ENCODE assay signal across 15 mouse cellular contexts in genomic region chr9:102922866-102923434, GRCm38 (mm10).
"Had no signal": no experiment of that assay in that cellular context is flagged by ENCODE, and none has a peak within 500 bp of the region (broad histone marks: within the 10 kb centered on the region; RNA-seq: fewer than 3 reads in every experiment).

No protein-coding gene starts in this region.

- H3K4me3 ChIP-seq: limb, embryonic 12.5 days; limb, embryonic 15.5 days; midbrain, embryonic 12.5 days; midbrain, embryonic 15.5 days; neural tube, embryonic 12.5 days; neural tube, embryonic 15.5 days had no signal

- H3K36me3 ChIP-seq: limb, embryonic 12.5 days; limb, embryonic 15.5 days; midbrain, embryonic 12.5 days; midbrain, embryonic 15.5 days; neural tube, embryonic 12.5 days; neural tube, embryonic 15.5 days had no signal

- H3K9ac ChIP-seq: limb, embryonic 12.5 days; limb, embryonic 15.5 days; liver, embryonic 14.5 days; liver, postnatal 0 days; lung, embryonic 14.5 days; midbrain, embryonic 12.5 days; midbrain, embryonic 15.5 days; neural tube, embryonic 12.5 days; neural tube, embryonic 15.5 days had no signal

- ATAC-seq: liver, postnatal 0 days; midbrain, embryonic 15.5 days had no signal

- H3K27ac ChIP-seq: kidney, postnatal 0 days; limb, embryonic 12.5 days; limb, embryonic 15.5 days; liver, embryonic 14.5 days; macrophage; midbrain, embryonic 12.5 days; midbrain, embryonic 15.5 days; neural tube, embryonic 12.5 days; neural tube, embryonic 15.5 days had no signal

- H3K4me1 ChIP-seq: limb, embryonic 12.5 days; limb, embryonic 15.5 days; midbrain, embryonic 12.5 days; midbrain, embryonic 15.5 days; neural tube, embryonic 12.5 days; neural tube, embryonic 15.5 days had no signal

- H3K27me3 ChIP-seq: limb, embryonic 12.5 days; limb, embryonic 15.5 days; midbrain, embryonic 12.5 days; midbrain, embryonic 15.5 days; neural tube, embryonic 12.5 days; neural tube, embryonic 15.5 days had no signal

- DNase-seq: kidney, adult 2 months; kidney, postnatal 25 days; layer of hippocampus, postnatal 36 days; liver, postnatal 0 days; lung, embryonic 14.5 days; thymus, postnatal 25 days had no signal

- H3K9me3 ChIP-seq: limb, embryonic 12.5 days; limb, embryonic 15.5 days; midbrain, embryonic 12.5 days; midbrain, embryonic 15.5 days; neural tube, embryonic 12.5 days; neural tube, embryonic 15.5 days had no signal
